Mouse (Mus musculus) liver, embryonic 12.5 days (tissue): ENCODE data around the gene Tigit. TPM values are rescaled to one million over a fixed set of nuclear protein-coding genes. Genes with fewer than 3 reads are reported as not detected.

ENCODE experiments used
- ATAC-seq: fragments of 200-750 bp; cut with Nextera tagmentation; 2 replicates; pipeline ENCODE4 v1.8.0; 2017; ENCODE audit warnings: moderate number of reproducible peaks, mild to moderate bottlenecking, moderate library complexity
- H3K27ac ChIP-seq: fragments of 300-500 bp; sonication (generic); 2 replicates; pipeline ENCODE4 v1.5.1; 2016; ENCODE audit warnings: mild to moderate bottlenecking
- H3K27me3 ChIP-seq: fragments of 300-500 bp; sonication (generic); replicated peaks from 2 replicates; pipeline ENCODE4 v1.6.1; 2016; ENCODE audit warnings: mild to moderate bottlenecking, moderate library complexity
- H3K36me3 ChIP-seq: fragments of 300-500 bp; sonication (generic); 2 replicates; pipeline ENCODE4 v1.6.1; 2016; ENCODE audit warnings: mild to moderate bottlenecking, moderate library complexity
- H3K4me1 ChIP-seq: fragments of 300-500 bp; sonication (generic); 2 replicates; pipeline ENCODE4 v1.6.1; 2016
- H3K4me2 ChIP-seq: fragments of 300-500 bp; sonication (generic); 2 replicates; pipeline ENCODE4 v1.6.1; 2016; ENCODE audit warnings: mild to moderate bottlenecking, moderate library complexity
- H3K4me3 ChIP-seq: fragments of 300-500 bp; sonication (generic); 2 replicates; pipeline ENCODE4 v1.5.1; 2016; ENCODE audit warnings: mild to moderate bottlenecking, moderate library complexity
- H3K9ac ChIP-seq: fragments of 300-500 bp; sonication (generic); 2 replicates; pipeline ENCODE4 v1.6.1; 2016; ENCODE audit warnings: mild to moderate bottlenecking, moderate library complexity
- H3K9me3 ChIP-seq: fragments of 300-500 bp; sonication (generic); replicated peaks from 2 replicates; pipeline ENCODE4 v1.6.1; 2016; ENCODE audit warnings: mild to moderate bottlenecking, moderate library complexity
- WGBS: fragments of 180-500 bp; shearing (Covaris S2); methylation state at CpG from one replicate; pipeline ENCODE4 v1.1.7; 2016; ENCODE audit not compliant: insufficient replicate concordance; 5-methylcytosine and 5-hydroxymethylcytosine counted together
- polyA plus RNA-seq: library from polyadenylated mRNA; unstranded; fragments of >200 nt; fragmentation: Nextera tagmentation; extraction: Ambion mirVana; gene quantifications from 2 replicates; pipeline ENCODE4 v1.2.1, GENCODE M21; 2016

Tigit gene
- polyA plus RNA-seq, 1 experiment from 2014 or later: not detected

DNA sequence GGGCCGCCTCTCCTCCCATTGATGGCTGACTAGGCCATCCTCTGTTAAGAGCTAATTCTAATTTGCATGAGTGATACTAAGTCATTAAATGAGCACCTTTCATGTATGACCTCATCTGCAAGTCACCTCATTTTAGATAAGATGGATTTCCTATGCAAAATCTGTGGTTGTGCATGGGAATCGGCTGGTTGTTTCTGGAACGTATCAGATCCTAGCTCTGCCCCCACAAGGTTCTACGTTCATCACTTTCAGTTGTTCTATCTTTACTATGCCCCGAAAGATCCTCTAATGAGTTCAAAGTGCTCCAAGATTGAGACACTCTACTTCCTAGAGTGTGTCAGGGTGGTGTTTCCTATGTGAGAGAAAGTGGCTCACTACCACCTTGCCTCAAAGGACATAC lies 2.4 kb downstream of the Tigit start:
- no peak overlapping the region for H3K4me3 ChIP-seq
- H3K36me3 ChIP-seq: no peaks in the 10 kb centered on the region
- H3K9me3 ChIP-seq: no peaks in the 10 kb centered on the region
- WGBS: 72% methylated on average over 5 of the region's 5 CpGs
- no peak overlapping the region for H3K9ac ChIP-seq
- no peak for ATAC-seq
- H3K4me2 ChIP-seq: no peak overlapping the region
- H3K27ac ChIP-seq: no peak overlapping the region
- H3K27me3 ChIP-seq: no peaks in the 10 kb centered on the region
- H3K4me1 ChIP-seq: no peaks in the 10 kb centered on the region

DNA sequence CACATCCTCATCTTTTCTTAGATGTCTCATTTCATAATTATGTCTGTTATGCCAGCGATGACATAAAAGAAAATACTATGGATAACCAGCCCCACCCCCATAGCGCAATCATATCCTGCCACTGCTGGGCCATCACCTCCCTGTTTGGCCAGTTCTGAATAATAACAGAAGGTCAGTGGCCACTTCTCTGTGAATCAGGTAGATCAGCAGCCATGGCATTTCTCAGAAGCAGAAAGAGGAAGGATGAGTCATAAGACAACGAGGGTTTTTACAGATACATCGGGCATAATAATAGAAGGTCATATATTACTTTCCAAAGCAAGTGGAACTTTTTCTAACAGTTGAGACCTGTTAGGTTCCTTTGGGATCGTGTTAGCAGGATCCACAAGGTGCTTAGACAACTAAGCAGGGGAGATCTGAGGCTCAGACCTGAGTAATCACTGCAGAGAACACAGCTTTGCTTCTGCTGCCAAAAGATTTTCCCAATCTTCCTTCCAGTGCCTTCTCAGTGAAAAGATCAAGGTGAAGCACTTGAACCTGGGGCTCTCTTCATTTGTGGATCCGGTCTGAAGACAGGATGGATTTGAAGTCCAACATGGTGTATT lies 8.7 kb downstream of the Tigit start:
- ATAC-seq: no peak
- H3K4me2 ChIP-seq: no peak overlapping the region
- H3K9ac ChIP-seq: no peak overlapping the region
- H3K27ac ChIP-seq: no peak overlapping the region
- no peaks in the 10 kb centered on the region for H3K4me1 ChIP-seq
- H3K27me3 ChIP-seq: no peaks in the 10 kb centered on the region
- 52% methylated on average over 6 of the region's 6 CpGs for WGBS
- no peaks in the 10 kb centered on the region for H3K36me3 ChIP-seq
- H3K4me3 ChIP-seq: no peak overlapping the region
- no peaks in the 10 kb centered on the region for H3K9me3 ChIP-seq

DNA sequence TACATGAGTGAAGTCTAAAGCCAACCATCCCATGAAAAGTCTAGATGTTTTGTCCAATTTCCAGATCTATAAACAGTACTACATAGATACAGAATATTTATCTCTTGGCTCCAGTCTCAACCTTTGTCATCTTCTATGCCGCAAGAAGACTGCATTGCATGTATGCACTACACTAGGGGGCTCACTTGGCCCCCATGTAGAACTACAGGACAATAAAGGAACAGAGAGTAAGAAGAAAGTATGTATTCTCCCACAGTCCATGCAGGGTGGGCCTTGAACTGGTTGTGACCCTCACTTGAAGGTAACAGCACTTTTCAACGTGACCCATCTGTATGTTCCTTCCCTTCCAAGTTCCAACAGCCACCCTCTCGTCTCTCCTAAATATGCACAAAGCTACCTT lies 9.7 kb downstream of the Tigit start:
- 53% methylated on average over 3 of the region's 3 CpGs for WGBS
- Histone ChIP-seq H3K9ac (no peak overlapping the region), H3K9me3 (no peaks in the 10 kb centered on the region), H3K4me3 (no peak overlapping the region), H3K36me3 (no peaks in the 10 kb centered on the region), H3K4me1 (no peaks in the 10 kb centered on the region), H3K4me2 (no peak overlapping the region), H3K27me3 (no peaks in the 10 kb centered on the region), H3K27ac (no peak overlapping the region)
- no peak for ATAC-seq

DNA sequence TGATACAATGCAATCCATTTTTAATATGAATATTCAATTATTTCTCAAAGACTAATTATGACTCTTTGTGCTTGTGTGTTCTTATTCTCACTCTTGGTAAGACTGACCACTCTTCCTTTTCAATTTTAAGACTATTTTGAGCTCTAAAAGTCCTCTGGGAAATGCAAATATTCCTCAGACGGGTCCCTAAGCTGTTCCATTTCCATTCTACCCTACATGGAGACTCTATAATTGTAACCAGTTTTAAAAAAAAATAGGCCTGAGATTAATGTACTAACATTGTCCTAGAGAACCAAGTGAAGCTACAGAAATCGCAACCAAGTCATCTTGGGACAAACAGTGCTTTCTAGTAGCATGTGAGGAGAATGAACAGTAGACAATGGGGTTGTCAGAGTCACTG lies 10.7 kb downstream of the Tigit start:
- Histone ChIP-seq H3K4me3 (no peak overlapping the region), H3K36me3 (no peaks in the 10 kb centered on the region), H3K27ac (no peak overlapping the region), H3K4me1 (no peaks in the 10 kb centered on the region), H3K27me3 (no peaks in the 10 kb centered on the region), H3K4me2 (no peak overlapping the region), H3K9ac (no peak overlapping the region), H3K9me3 (no peaks in the 10 kb centered on the region)
- 52% methylated on average over 2 of the region's 2 CpGs for WGBS
- no peak for ATAC-seq

DNA sequence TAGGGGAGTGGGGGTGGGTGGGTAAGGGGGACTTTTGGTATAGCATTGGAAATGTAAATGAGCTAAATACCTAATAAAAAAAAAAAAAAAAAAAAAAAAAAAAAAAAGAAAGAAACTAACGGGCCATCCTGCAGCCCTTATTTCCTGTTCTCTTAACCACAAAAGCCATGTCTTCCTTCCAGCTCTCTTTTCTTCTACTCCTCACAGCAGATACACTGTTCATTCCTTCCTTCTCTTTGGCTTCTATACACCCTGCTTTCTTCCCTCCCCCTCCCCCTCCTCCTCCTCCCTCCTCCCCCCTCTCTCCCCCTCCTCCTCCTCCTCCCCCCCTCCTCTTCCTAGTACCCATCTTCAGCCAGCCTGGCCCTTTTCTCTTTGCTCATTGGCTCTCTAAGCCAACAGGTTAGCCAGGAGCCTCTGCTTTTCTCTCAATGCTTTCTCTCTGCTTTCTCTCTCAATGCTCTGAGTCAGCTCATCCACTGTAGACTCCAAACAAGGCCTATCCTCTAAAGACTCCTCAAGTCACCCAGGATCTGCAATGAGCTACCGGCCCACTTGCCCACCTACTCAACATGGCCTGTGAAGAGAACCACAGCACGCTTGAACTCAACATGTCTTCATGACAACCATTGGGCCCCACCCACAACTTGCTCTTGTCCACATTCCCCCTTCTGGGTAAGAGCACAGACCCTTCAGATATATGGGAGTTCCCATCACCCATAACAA lies 13.4 kb downstream of the Tigit start:
- Histone ChIP-seq H3K9ac (no peak overlapping the region), H3K36me3 (no peaks in the 10 kb centered on the region), H3K4me1 (no peaks in the 10 kb centered on the region), H3K27ac (no peak overlapping the region), H3K4me2 (no peak overlapping the region), H3K4me3 (no peak overlapping the region), H3K9me3 (no peaks in the 10 kb centered on the region), H3K27me3 (no peaks in the 10 kb centered on the region)
- WGBS: 57% methylated on average over 2 of the region's 3 CpGs
- no peak for ATAC-seq

DNA sequence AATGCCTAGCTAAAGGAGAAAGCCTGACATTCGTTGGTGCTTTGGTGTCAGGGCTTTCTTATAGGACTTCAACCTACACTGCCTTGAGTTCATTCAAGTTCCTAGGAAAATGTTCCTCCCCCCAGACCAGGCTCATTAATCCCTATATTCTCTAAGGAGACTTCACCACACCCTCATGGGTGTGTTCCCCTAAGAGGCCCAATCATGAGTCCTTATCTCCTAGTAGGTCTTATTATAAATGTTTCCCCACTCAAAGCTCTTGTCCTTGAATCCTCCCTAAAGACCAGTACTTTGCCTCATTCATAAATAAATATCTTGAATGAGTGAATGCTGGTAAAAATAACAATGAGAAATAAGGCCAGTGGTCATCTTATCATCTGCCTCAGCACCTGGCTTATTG lies 16.3 kb downstream of the Tigit start:
- no peaks in the 10 kb centered on the region for H3K36me3 ChIP-seq
- WGBS: 57% methylated on average over 1 of the region's 1 CpGs
- ATAC-seq: no peak
- H3K9ac ChIP-seq: no peak overlapping the region
- no peak overlapping the region for H3K27ac ChIP-seq
- H3K4me3 ChIP-seq: no peak overlapping the region
- H3K9me3 ChIP-seq: no peaks in the 10 kb centered on the region
- H3K27me3 ChIP-seq: no peaks in the 10 kb centered on the region
- H3K4me2 ChIP-seq: no peak overlapping the region
- H3K4me1 ChIP-seq: no peaks in the 10 kb centered on the region

DNA sequence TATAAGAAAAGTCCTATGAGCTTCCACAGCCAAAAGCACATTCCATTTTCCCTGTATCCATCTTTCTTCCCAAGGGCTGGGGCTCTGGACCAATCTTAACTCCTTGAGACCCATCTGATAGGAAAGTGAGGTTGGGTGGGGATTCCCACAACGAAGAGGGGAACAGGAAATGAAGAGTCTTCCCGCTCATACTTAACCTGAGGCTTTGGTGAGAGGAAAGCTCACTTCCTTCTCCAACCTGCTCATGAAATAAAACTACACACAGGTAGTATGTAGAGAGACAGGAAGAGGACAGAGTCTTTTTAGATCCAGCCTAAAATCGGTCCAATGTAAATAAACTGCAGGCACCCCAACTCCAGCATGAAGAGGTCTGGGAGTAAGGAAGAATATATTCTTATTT lies 17.0 kb downstream of the Tigit start:
- WGBS: 56% methylated on average over 3 of the region's 3 CpGs
- Histone ChIP-seq H3K36me3 (no peaks in the 10 kb centered on the region), H3K4me3 (no peak overlapping the region), H3K9ac (no peak overlapping the region), H3K27ac (no peak overlapping the region), H3K27me3 (no peaks in the 10 kb centered on the region), H3K9me3 (no peaks in the 10 kb centered on the region), H3K4me1 (no peaks in the 10 kb centered on the region), H3K4me2 (no peak overlapping the region)
- ATAC-seq: no peak

DNA sequence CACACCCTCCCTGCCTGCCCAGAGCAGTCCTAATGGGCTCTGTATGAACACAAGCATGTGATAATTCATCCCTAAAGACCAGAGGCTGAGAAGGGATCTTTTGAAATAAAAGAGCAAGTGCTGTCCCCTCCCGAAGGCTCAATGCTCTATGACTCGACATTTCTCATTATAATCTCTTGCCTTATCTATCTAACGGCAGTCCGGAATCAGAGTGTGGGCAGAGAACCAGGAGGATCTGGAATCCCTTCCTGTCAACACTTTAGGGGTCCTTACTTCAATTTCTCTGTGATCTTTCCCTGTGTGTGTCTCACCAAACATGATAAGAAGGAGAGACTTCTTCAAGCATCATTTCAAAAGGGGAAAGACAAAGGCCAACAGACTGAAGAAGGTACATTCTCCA lies 18.1 kb downstream of the Tigit start:
- Histone ChIP-seq H3K4me2 (no peak overlapping the region), H3K36me3 (no peaks in the 10 kb centered on the region), H3K27ac (no peak overlapping the region), H3K9me3 (no peaks in the 10 kb centered on the region), H3K4me1 (no peaks in the 10 kb centered on the region), H3K9ac (no peak overlapping the region), H3K4me3 (no peak overlapping the region), H3K27me3 (no peaks in the 10 kb centered on the region)
- ATAC-seq: no peak
- WGBS: 46% methylated on average over 4 of the region's 4 CpGs

DNA sequence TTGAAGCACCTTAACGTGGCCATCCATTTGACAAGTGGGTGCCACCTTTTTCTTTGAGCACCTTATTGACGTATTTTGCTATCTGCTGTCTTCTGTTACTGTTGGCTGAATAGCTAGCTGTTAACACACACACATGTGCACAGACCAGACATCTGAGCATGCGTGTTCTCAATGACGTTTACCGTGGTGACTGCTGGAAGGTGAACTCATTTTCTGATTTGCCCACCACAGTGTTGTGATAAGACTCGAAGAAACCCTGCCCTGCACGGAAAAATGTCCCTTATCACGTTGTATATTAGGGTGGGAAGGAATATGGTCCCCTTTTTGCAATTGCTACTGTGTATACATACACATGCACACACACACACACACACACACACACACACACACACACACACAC lies 22.7 kb downstream of the Tigit start:
- Histone ChIP-seq H3K9ac (no peak overlapping the region), H3K4me1 (no peaks in the 10 kb centered on the region), H3K27ac (no peak overlapping the region), H3K4me3 (no peak overlapping the region), H3K4me2 (no peak overlapping the region), H3K9me3 (no peaks in the 10 kb centered on the region), H3K27me3 (no peaks in the 10 kb centered on the region), H3K36me3 (no peaks in the 10 kb centered on the region)
- 48% methylated on average over 8 of the region's 8 CpGs for WGBS
- ATAC-seq: no peak

DNA sequence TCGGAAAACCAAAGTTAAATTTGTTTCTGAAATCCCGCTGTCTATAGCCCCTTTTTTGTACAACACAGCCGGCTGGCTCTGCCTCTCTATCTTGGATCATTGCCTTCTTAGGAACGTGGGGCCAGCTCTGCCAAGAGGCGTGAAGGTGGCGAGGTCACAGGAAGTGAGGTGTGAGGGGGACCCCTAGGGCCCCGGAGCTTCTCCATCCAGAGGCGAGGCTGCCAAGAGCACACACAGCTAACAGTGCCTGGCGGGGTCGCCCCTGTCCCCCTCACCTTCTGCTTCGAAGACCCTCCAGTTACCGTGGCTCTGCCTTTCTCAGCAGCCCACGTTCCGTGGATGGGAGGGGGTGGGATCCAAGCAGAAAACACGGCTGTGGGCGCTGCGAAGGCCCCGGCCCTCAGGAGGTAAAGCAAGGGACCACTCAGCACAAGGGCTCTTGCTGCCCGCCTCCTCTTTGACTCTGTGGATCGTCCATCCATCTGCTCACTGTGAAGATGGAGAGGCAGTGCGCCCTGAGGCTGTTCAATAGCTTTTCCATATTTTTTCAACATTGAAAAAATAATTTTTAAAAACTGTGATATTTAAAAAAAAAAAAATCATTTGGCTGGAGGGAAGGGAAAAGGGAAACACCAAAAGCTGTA lies 25.4 kb downstream of the Tigit start:
- WGBS: 58% methylated on average over 21 of the region's 21 CpGs
- H3K9ac ChIP-seq: no peak overlapping the region
- H3K27ac ChIP-seq: no peak overlapping the region

DNA sequence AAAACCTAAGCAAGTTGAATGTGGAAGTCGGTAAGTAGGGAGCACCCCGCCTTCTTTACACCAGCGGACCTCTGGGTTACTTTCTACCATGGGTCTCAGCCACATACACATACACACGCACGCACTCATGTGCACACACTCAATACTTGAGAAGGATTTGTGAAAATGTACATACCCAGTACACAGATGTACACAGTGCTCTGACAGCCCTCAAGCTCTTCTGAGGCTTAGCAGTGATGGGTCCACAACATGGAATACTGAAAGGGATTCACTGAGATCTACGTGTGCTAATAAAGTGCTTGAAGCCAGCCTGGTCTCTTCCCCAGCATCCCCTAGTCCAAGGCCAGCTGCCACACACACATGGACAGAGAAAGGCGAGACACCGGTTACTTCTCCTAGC lies 26.7 kb downstream of the Tigit start:
- Histone ChIP-seq H3K9ac (no peak overlapping the region), H3K4me2 (no peak overlapping the region), H3K27ac (no peak overlapping the region), H3K9me3 (no peaks in the 10 kb centered on the region), H3K36me3 (no peaks in the 10 kb centered on the region), H3K4me1 (no peaks in the 10 kb centered on the region), H3K4me3 (no peak overlapping the region), H3K27me3 (no peaks in the 10 kb centered on the region)
- ATAC-seq: no peak
- 77% methylated on average over 8 of the region's 8 CpGs for WGBS

More for the DNA sequence above, 25.4 kb downstream of the Tigit start:
- Histone ChIP-seq H3K4me1 (no peaks in the 10 kb centered on the region), H3K36me3 (no peaks in the 10 kb centered on the region), H3K27me3 (no peaks in the 10 kb centered on the region), H3K4me2 (no peak overlapping the region), H3K9me3 (no peaks in the 10 kb centered on the region), H3K4me3 (no peak overlapping the region)
- no peak for ATAC-seq

DNA sequence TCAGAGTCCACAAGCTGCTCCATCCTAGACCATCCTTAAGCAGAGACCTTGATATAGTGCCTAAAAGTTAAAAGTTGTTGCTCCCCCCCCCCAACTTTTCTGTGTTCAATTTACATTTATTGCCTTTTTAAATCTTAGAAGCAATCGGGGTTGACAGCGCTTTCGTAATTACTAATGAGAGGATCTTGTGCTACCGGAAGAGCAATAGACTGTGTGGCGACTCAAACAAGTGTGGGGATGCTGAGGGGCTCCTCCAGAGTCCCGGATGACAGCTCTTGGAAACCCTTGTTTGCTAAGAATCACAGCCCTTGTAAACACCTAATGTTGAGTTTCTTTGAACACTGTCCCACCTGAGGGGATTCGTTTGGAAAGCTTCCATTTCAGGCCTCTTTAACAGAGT lies 29.9 kb downstream of the Tigit start:
- Histone ChIP-seq H3K27ac (no peak overlapping the region), H3K4me1 (no peaks in the 10 kb centered on the region), H3K36me3 (no peaks in the 10 kb centered on the region), H3K4me3 (no peak overlapping the region), H3K27me3 (no peaks in the 10 kb centered on the region), H3K9ac (no peak overlapping the region), H3K4me2 (no peak overlapping the region), H3K9me3 (no peaks in the 10 kb centered on the region)
- no peak for ATAC-seq
- 71% methylated on average over 7 of the region's 7 CpGs for WGBS
